Mouse (Mus musculus) liver, embryonic 14.5 days (tissue): ENCODE data around the gene Tnfaip8l1.

Experiments
- CTCF ChIP-seq: IDR thresholded peaks from 2 replicates; pipeline ENCODE4 v1.5.1; 2016; ENCODE audit warnings: antibody characterized with exemption, low read depth, control low read depth
- EP300 ChIP-seq: IDR thresholded peaks from 2 replicates; pipeline ENCODE4 v1.6.1; 2016; ENCODE audit warnings: antibody characterized with exemption, low read depth

GRCm38 (mm10) chr17:56134463-56134971, 27.8 kb upstream of the Tnfaip8l1 start:
- TF ChIP-seq EP300, result no peak
- peak; percentile 96 for TF ChIP-seq CTCF
